Mouse (Mus musculus): Measurements from ENCODE around the gene Ddo. TPM values are rescaled to one million over a fixed set of nuclear protein-coding genes. Genes with fewer than 3 reads are reported as not detected.

The Ddo gene
- polyA plus RNA-seq, 1 experiment from 2014 or later, result 0.90 TPM

- no peaks in the 10 kb centered on the region; the same call in 1 of the 2 replicates for H3K4me1 ChIP-seq (ENCODE audit: control insufficient read depth, insufficient read depth, low read length)
- ATAC-seq (ENCODE audit: low read depth), result no peak
Observed at GRCm38 (mm10) chr10:40643126-40643525, 13.3 kb downstream of the Ddo start.

GRCm38 (mm10) chr10:40644456-40644855 is 14.6 kb downstream of the Ddo start:
- Histone ChIP-seq H3K27me3 (replicated peaks; ENCODE audit: control insufficient read depth, insufficient read depth, low read length) (no peaks in the 10 kb centered on the region), H3K36me3 (ENCODE audit: control insufficient read depth, insufficient read depth, low read length) (no peaks in the 10 kb centered on the region), H3K4me1 (ENCODE audit: control insufficient read depth, insufficient read depth, low read length) (no peaks in the 10 kb centered on the region), H3K4me2 (ENCODE audit: low read depth, low read length) (no peak overlapping the region), H3K4me3 (ENCODE audit: low read depth, low read length) (no peak overlapping the region), H3K27ac (replicated peaks; ENCODE audit: low read depth, low read length) (no peak overlapping the region), H3K9me3 (ENCODE audit: control insufficient read depth, low read length) (no peaks in the 10 kb centered on the region), H3K9ac (ENCODE audit: low read depth, low read length) (no peak overlapping the region)
- DNase-seq (ENCODE audit: low spot score) (peak; percentile 27), ATAC-seq (ENCODE audit: low read depth) (peak; percentile 53; the same call in 1 of the 2 replicates)
- 51% methylated on average over 9 of the region's 9 CpGs for WGBS

More at GRCm38 (mm10) chr10:40643126-40643525, 13.3 kb downstream of the Ddo start:
- Histone ChIP-seq H3K9ac (ENCODE audit: low read depth, low read length) (no peak overlapping the region), H3K27ac (replicated peaks; ENCODE audit: low read depth, low read length) (no peak overlapping the region), H3K9me3 (ENCODE audit: control insufficient read depth, low read length) (no peaks in the 10 kb centered on the region), H3K36me3 (ENCODE audit: control insufficient read depth, insufficient read depth, low read length) (no peaks in the 10 kb centered on the region), H3K4me2 (ENCODE audit: low read depth, low read length) (no peak overlapping the region), H3K27me3 (replicated peaks; ENCODE audit: control insufficient read depth, insufficient read depth, low read length) (no peaks in the 10 kb centered on the region), H3K4me3 (ENCODE audit: low read depth, low read length) (no peak overlapping the region)
- WGBS, result 76% methylated on average over 5 of the region's 5 CpGs
- no peak for DNase-seq (ENCODE audit: low spot score)

GRCm38 (mm10) chr10:40645346-40645745 is 15.5 kb downstream of the Ddo start:
- Histone ChIP-seq H3K27ac (replicated peaks; ENCODE audit: low read depth, low read length) (no peak overlapping the region), H3K4me1 (ENCODE audit: control insufficient read depth, insufficient read depth, low read length) (no peaks in the 10 kb centered on the region), H3K36me3 (ENCODE audit: control insufficient read depth, insufficient read depth, low read length) (no peaks in the 10 kb centered on the region), H3K27me3 (replicated peaks; ENCODE audit: control insufficient read depth, insufficient read depth, low read length) (no peaks in the 10 kb centered on the region), H3K4me2 (ENCODE audit: low read depth, low read length) (no peak overlapping the region), H3K9me3 (ENCODE audit: control insufficient read depth, low read length) (no peaks in the 10 kb centered on the region), H3K9ac (ENCODE audit: low read depth, low read length) (no peak overlapping the region), H3K4me3 (ENCODE audit: low read depth, low read length) (no peak overlapping the region)
- DNase-seq (ENCODE audit: low spot score) (peak; percentile 7), ATAC-seq (ENCODE audit: low read depth) (no peak)
- WGBS, result 63% methylated on average over 1 of the region's 1 CpGs

GRCm38 (mm10) chr10:40648776-40649175 is 19.0 kb downstream of the Ddo start:
- H3K4me1 ChIP-seq (ENCODE audit: control insufficient read depth, insufficient read depth, low read length), result no peaks in the 10 kb centered on the region
- 84% methylated on average over 12 of the region's 12 CpGs for WGBS
- H3K36me3 ChIP-seq (ENCODE audit: control insufficient read depth, insufficient read depth, low read length), result no peaks in the 10 kb centered on the region
- no peaks in the 10 kb centered on the region for H3K27me3 ChIP-seq (replicated peaks; ENCODE audit: control insufficient read depth, insufficient read depth, low read length)
- ATAC-seq (ENCODE audit: low read depth) (no peak), DNase-seq (ENCODE audit: low spot score) (peak; percentile 26)
- H3K4me2 ChIP-seq (ENCODE audit: low read depth, low read length), result no peak overlapping the region
- no peak overlapping the region for H3K4me3 ChIP-seq (ENCODE audit: low read depth, low read length)
- no peak overlapping the region for H3K27ac ChIP-seq (replicated peaks; ENCODE audit: low read depth, low read length)
- H3K9me3 ChIP-seq (ENCODE audit: control insufficient read depth, low read length), result no peaks in the 10 kb centered on the region
- no peak overlapping the region for H3K9ac ChIP-seq (ENCODE audit: low read depth, low read length)

DNA sequence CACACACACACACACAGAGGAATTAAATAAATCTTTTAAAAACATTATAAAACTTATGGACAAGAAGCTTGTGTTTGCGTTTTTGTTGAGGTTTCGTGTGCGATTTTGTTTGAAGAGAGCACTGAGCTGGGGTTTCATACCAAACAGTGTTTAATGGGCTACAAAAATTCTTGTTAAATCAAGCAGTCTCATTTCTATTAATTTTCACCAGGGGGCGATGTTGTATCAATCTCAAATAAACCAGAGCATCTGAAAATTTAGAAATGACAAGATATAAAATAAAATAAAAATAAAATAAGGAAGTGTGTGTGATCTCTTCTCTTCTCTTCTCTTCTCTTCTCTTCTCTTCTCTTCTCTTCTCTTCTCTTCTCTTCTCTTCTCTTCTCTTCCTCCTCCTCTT is 19.8 kb downstream of the Ddo start:
- peak; percentile 50 for DNase-seq (ENCODE audit: low spot score)
- H3K9ac ChIP-seq (ENCODE audit: low read depth, low read length), result no peak overlapping the region

DNA sequence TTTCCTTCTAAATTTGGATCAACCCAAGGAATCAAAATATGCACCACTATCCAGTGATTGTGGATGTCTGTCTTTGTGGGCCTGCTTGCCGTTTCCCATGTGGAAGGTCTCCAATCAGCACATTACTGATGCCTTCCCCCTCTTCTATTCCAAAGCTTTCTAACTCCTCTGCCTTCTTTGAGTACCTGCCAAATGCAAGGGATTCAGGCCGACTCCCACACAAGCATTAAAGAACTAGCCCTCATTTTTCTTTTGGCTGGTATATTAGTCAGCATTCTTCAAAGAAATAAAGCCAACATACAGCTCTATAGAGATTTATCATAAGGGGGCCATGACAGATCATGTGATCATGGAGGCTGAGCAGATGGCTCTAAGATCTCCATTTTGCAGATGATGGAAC is 21.9 kb downstream of the Ddo start:
- no peaks in the 10 kb centered on the region for H3K27me3 ChIP-seq (replicated peaks; ENCODE audit: control insufficient read depth, insufficient read depth, low read length)
- WGBS, result 77% methylated on average over 2 of the region's 2 CpGs
- H3K4me2 ChIP-seq (ENCODE audit: low read depth, low read length), result no peak overlapping the region
- no peak for DNase-seq (ENCODE audit: low spot score)
- no peak overlapping the region for H3K9ac ChIP-seq (ENCODE audit: low read depth, low read length)
- no peak overlapping the region for H3K4me3 ChIP-seq (ENCODE audit: low read depth, low read length)
- ATAC-seq (ENCODE audit: low read depth), result no peak
- H3K27ac ChIP-seq (replicated peaks; ENCODE audit: low read depth, low read length), result no peak overlapping the region
- H3K9me3 ChIP-seq (ENCODE audit: control insufficient read depth, low read length), result no peaks in the 10 kb centered on the region
- no peaks in the 10 kb centered on the region for H3K36me3 ChIP-seq (ENCODE audit: control insufficient read depth, insufficient read depth, low read length)
- no peaks in the 10 kb centered on the region for H3K4me1 ChIP-seq (ENCODE audit: control insufficient read depth, insufficient read depth, low read length)

More for the DNA sequence above, 19.8 kb downstream of the Ddo start:
- Histone ChIP-seq H3K4me2 (ENCODE audit: low read depth, low read length) (no peak overlapping the region), H3K27me3 (replicated peaks; ENCODE audit: control insufficient read depth, insufficient read depth, low read length) (no peaks in the 10 kb centered on the region), H3K27ac (replicated peaks; ENCODE audit: low read depth, low read length) (no peak overlapping the region), H3K36me3 (ENCODE audit: control insufficient read depth, insufficient read depth, low read length) (no peaks in the 10 kb centered on the region), H3K4me3 (ENCODE audit: low read depth, low read length) (no peak overlapping the region), H3K4me1 (ENCODE audit: control insufficient read depth, insufficient read depth, low read length) (no peaks in the 10 kb centered on the region), H3K9me3 (ENCODE audit: control insufficient read depth, low read length) (no peaks in the 10 kb centered on the region)
- no peak for ATAC-seq (ENCODE audit: low read depth)
- 30% methylated on average over 4 of the region's 4 CpGs for WGBS

- Histone ChIP-seq H3K4me2 (ENCODE audit: low read depth, low read length) (no peak overlapping the region), H3K9me3 (ENCODE audit: control insufficient read depth, low read length) (no peaks in the 10 kb centered on the region), H3K27me3 (replicated peaks; ENCODE audit: control insufficient read depth, insufficient read depth, low read length) (no peaks in the 10 kb centered on the region), H3K27ac (replicated peaks; ENCODE audit: low read depth, low read length) (no peak overlapping the region), H3K4me3 (ENCODE audit: low read depth, low read length) (no peak overlapping the region), H3K9ac (ENCODE audit: low read depth, low read length) (no peak overlapping the region), H3K4me1 (ENCODE audit: control insufficient read depth, insufficient read depth, low read length) (no peaks in the 10 kb centered on the region), H3K36me3 (ENCODE audit: control insufficient read depth, insufficient read depth, low read length) (no peaks in the 10 kb centered on the region)
- no peak for ATAC-seq (ENCODE audit: low read depth)
- 83% methylated on average over 3 of the region's 3 CpGs for WGBS
- no peak for DNase-seq (ENCODE audit: low spot score)
Observed at GRCm38 (mm10) chr10:40665270-40665669, 35.5 kb downstream of the Ddo start.

GRCm38 (mm10) chr10:40666943-40667342 is 37.1 kb downstream of the Ddo start:
- 64% methylated on average over 1 of the region's 1 CpGs for WGBS
- H3K27ac ChIP-seq (replicated peaks; ENCODE audit: low read depth, low read length), result no peak overlapping the region
- H3K9ac ChIP-seq (ENCODE audit: low read depth, low read length), result no peak overlapping the region
- H3K36me3 ChIP-seq (ENCODE audit: control insufficient read depth, insufficient read depth, low read length), result no peaks in the 10 kb centered on the region
- no peaks in the 10 kb centered on the region for H3K4me1 ChIP-seq (ENCODE audit: control insufficient read depth, insufficient read depth, low read length)
- no peak for ATAC-seq (ENCODE audit: low read depth)
- H3K9me3 ChIP-seq (ENCODE audit: control insufficient read depth, low read length), result no peaks in the 10 kb centered on the region
- H3K4me3 ChIP-seq (ENCODE audit: low read depth, low read length), result no peak overlapping the region
- DNase-seq (ENCODE audit: low spot score), result no peak
- no peak overlapping the region for H3K4me2 ChIP-seq (ENCODE audit: low read depth, low read length)
- H3K27me3 ChIP-seq (replicated peaks; ENCODE audit: control insufficient read depth, insufficient read depth, low read length), result no peaks in the 10 kb centered on the region

- no peak overlapping the region for H3K27ac ChIP-seq (replicated peaks; ENCODE audit: low read depth, low read length)
- H3K9ac ChIP-seq (ENCODE audit: low read depth, low read length), result no peak overlapping the region
- no peaks in the 10 kb centered on the region for H3K27me3 ChIP-seq (replicated peaks; ENCODE audit: control insufficient read depth, insufficient read depth, low read length)
- H3K4me1 ChIP-seq (ENCODE audit: control insufficient read depth, insufficient read depth, low read length), result no peaks in the 10 kb centered on the region
- H3K36me3 ChIP-seq (ENCODE audit: control insufficient read depth, insufficient read depth, low read length), result no peaks in the 10 kb centered on the region
- no peak overlapping the region for H3K4me3 ChIP-seq (ENCODE audit: low read depth, low read length)
- H3K4me2 ChIP-seq (ENCODE audit: low read depth, low read length), result no peak overlapping the region
- no peaks in the 10 kb centered on the region for H3K9me3 ChIP-seq (ENCODE audit: control insufficient read depth, low read length)
- ATAC-seq (ENCODE audit: low read depth), result no peak
- DNase-seq (ENCODE audit: low spot score), result no peak
Observed at GRCm38 (mm10) chr10:40668640-40669039, 38.8 kb downstream of the Ddo start.

All from embryonic facial prominence, embryonic 14.5 days (tissue).